Mouse (Mus musculus): ENCODE data around the gene Sf3b5. TPM values are rescaled to one million over a fixed set of nuclear protein-coding genes. Genes with fewer than 3 reads are reported as not detected.

The Sf3b5 gene
- polyA plus RNA-seq, 1 experiment from 2014 or later, result 35.0 TPM

- Histone ChIP-seq H3K36me3 (ENCODE audit: control insufficient read depth, insufficient read depth, low read length) (no peaks in the 10 kb centered on the region), H3K4me2 (ENCODE audit: low read depth, low read length) (no peak overlapping the region), H3K4me3 (ENCODE audit: low read length) (no peak overlapping the region), H3K27ac (ENCODE audit: low read length) (no peak overlapping the region), H3K9me3 (ENCODE audit: control insufficient read depth, low read length) (no peaks in the 10 kb centered on the region), H3K4me1 (ENCODE audit: control insufficient read depth, insufficient read depth, low read length) (no peaks in the 10 kb centered on the region), H3K27me3 (replicated peaks; ENCODE audit: control insufficient read depth, insufficient read depth, low read length) (no peaks in the 10 kb centered on the region), H3K9ac (ENCODE audit: low read depth, low read length) (no peak overlapping the region)
- ATAC-seq, result no peak
- WGBS, result 87% methylated on average over 3 of the region's 3 CpGs
Measured at GRCm38 (mm10) chr10:12975461-12975860, 29.7 kb upstream of the Sf3b5 start.

GRCm38 (mm10) chr10:12975957-12976356, 29.2 kb upstream of the Sf3b5 start:
- no peak overlapping the region for H3K4me3 ChIP-seq (ENCODE audit: low read length)
- 90% methylated on average over 7 of the region's 7 CpGs for WGBS
- H3K36me3 ChIP-seq (ENCODE audit: control insufficient read depth, insufficient read depth, low read length), result no peaks in the 10 kb centered on the region
- no peaks in the 10 kb centered on the region for H3K4me1 ChIP-seq (ENCODE audit: control insufficient read depth, insufficient read depth, low read length)
- H3K27ac ChIP-seq (ENCODE audit: low read length), result no peak overlapping the region
- H3K9ac ChIP-seq (ENCODE audit: low read depth, low read length), result no peak overlapping the region
- H3K9me3 ChIP-seq (ENCODE audit: control insufficient read depth, low read length), result no peaks in the 10 kb centered on the region
- H3K4me2 ChIP-seq (ENCODE audit: low read depth, low read length), result no peak overlapping the region
- no peaks in the 10 kb centered on the region for H3K27me3 ChIP-seq (replicated peaks; ENCODE audit: control insufficient read depth, insufficient read depth, low read length)
- ATAC-seq, result no peak

DNA sequence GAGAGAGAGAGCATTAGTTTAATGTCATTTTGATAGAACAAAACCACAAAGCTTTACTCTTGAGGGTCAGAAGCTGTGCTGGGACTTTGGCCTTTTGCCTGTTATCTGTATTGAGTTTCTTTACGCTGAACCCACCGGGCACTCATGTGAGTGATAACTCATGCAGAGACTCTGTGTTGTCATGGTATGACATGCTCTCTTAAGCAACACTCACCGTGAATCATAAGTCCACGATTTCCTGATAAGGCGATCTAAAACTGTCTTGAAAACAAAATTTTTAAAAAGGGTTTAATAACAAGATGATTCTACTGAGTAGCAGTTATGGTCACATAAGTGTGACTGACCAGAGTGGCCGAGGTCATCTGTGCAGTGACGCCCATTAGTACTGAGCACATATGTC, 28.6 kb upstream of the Sf3b5 start:
- Histone ChIP-seq H3K9ac (ENCODE audit: low read depth, low read length) (no peak overlapping the region), H3K4me2 (ENCODE audit: low read depth, low read length) (no peak overlapping the region), H3K27me3 (replicated peaks; ENCODE audit: control insufficient read depth, insufficient read depth, low read length) (no peaks in the 10 kb centered on the region), H3K9me3 (ENCODE audit: control insufficient read depth, low read length) (no peaks in the 10 kb centered on the region), H3K36me3 (ENCODE audit: control insufficient read depth, insufficient read depth, low read length) (no peaks in the 10 kb centered on the region), H3K4me3 (ENCODE audit: low read length) (no peak overlapping the region), H3K4me1 (ENCODE audit: control insufficient read depth, insufficient read depth, low read length) (no peaks in the 10 kb centered on the region), H3K27ac (ENCODE audit: low read length) (no peak overlapping the region)
- no peak for ATAC-seq
- 82% methylated on average over 7 of the region's 7 CpGs for WGBS

GRCm38 (mm10) chr10:12977787-12978212, 27.3 kb upstream of the Sf3b5 start:
- ATAC-seq, result no peak
- Histone ChIP-seq H3K4me1 (ENCODE audit: control insufficient read depth, insufficient read depth, low read length) (no peaks in the 10 kb centered on the region), H3K36me3 (ENCODE audit: control insufficient read depth, insufficient read depth, low read length) (no peaks in the 10 kb centered on the region), H3K4me3 (ENCODE audit: low read length) (no peak overlapping the region), H3K27me3 (replicated peaks; ENCODE audit: control insufficient read depth, insufficient read depth, low read length) (no peaks in the 10 kb centered on the region), H3K9me3 (ENCODE audit: control insufficient read depth, low read length) (no peaks in the 10 kb centered on the region), H3K9ac (ENCODE audit: low read depth, low read length) (no peak overlapping the region), H3K27ac (ENCODE audit: low read length) (no peak overlapping the region), H3K4me2 (ENCODE audit: low read depth, low read length) (no peak overlapping the region)
- WGBS, result 77% methylated on average over 9 of the region's 9 CpGs

- Histone ChIP-seq H3K27ac (ENCODE audit: low read length) (no peak overlapping the region), H3K4me1 (ENCODE audit: control insufficient read depth, insufficient read depth, low read length) (no peaks in the 10 kb centered on the region), H3K9ac (ENCODE audit: low read depth, low read length) (no peak overlapping the region), H3K4me3 (ENCODE audit: low read length) (no peak overlapping the region), H3K4me2 (ENCODE audit: low read depth, low read length) (no peak overlapping the region), H3K36me3 (ENCODE audit: control insufficient read depth, insufficient read depth, low read length) (no peaks in the 10 kb centered on the region), H3K27me3 (replicated peaks; ENCODE audit: control insufficient read depth, insufficient read depth, low read length) (no peaks in the 10 kb centered on the region), H3K9me3 (ENCODE audit: control insufficient read depth, low read length) (no peaks in the 10 kb centered on the region)
- WGBS, result 69% methylated on average over 7 of the region's 7 CpGs
- ATAC-seq, result no peak
Measured at GRCm38 (mm10) chr10:12981071-12981470, 24.1 kb upstream of the Sf3b5 start.

GRCm38 (mm10) chr10:12983516-12983915, 21.6 kb upstream of the Sf3b5 start:
- Histone ChIP-seq H3K4me1 (ENCODE audit: control insufficient read depth, insufficient read depth, low read length) (no peaks in the 10 kb centered on the region), H3K27me3 (replicated peaks; ENCODE audit: control insufficient read depth, insufficient read depth, low read length) (no peaks in the 10 kb centered on the region), H3K9me3 (ENCODE audit: control insufficient read depth, low read length) (no peaks in the 10 kb centered on the region), H3K9ac (ENCODE audit: low read depth, low read length) (no peak overlapping the region), H3K4me2 (ENCODE audit: low read depth, low read length) (no peak overlapping the region), H3K27ac (ENCODE audit: low read length) (no peak overlapping the region), H3K36me3 (ENCODE audit: control insufficient read depth, insufficient read depth, low read length) (no peaks in the 10 kb centered on the region), H3K4me3 (ENCODE audit: low read length) (no peak overlapping the region)
- no peak for ATAC-seq
- 76% methylated on average over 3 of the region's 3 CpGs for WGBS

- 81% methylated on average over 3 of the region's 3 CpGs for WGBS
- ATAC-seq, result no peak
Measured at GRCm38 (mm10) chr10:12985028-12985427, 20.1 kb upstream of the Sf3b5 start.

DNA sequence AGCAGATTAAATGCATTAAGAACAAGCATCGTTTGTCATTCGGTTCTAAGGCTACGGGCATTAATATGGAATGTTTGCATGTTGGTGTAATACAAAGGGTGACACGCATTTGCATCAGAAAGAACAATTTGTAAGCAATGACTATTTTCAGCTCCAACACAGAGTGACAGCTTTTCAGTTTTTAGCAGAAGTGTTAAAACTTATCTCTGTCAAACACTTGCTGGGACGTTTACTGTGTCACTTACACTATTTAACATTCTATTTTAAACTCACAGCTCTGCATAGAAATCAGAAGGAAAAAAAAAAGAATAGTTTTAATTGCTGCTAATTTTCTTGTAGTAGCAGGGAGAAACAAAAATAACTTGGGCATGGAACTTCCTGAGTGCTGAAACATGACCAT, 18.7 kb upstream of the Sf3b5 start:
- Histone ChIP-seq H3K4me3 (ENCODE audit: low read length) (no peak overlapping the region), H3K36me3 (ENCODE audit: control insufficient read depth, insufficient read depth, low read length) (no peaks in the 10 kb centered on the region), H3K4me2 (ENCODE audit: low read depth, low read length) (no peak overlapping the region), H3K27ac (ENCODE audit: low read length) (no peak overlapping the region), H3K9ac (ENCODE audit: low read depth, low read length) (no peak overlapping the region), H3K9me3 (ENCODE audit: control insufficient read depth, low read length) (no peaks in the 10 kb centered on the region), H3K4me1 (ENCODE audit: control insufficient read depth, insufficient read depth, low read length) (no peaks in the 10 kb centered on the region), H3K27me3 (replicated peaks; ENCODE audit: control insufficient read depth, insufficient read depth, low read length) (no peaks in the 10 kb centered on the region)
- no peak for ATAC-seq
- WGBS, result 77% methylated on average over 5 of the region's 5 CpGs

More at GRCm38 (mm10) chr10:12985028-12985427, 20.1 kb upstream of the Sf3b5 start:
- H3K4me2 ChIP-seq (ENCODE audit: low read depth, low read length), result no peak overlapping the region
- no peaks in the 10 kb centered on the region for H3K27me3 ChIP-seq (replicated peaks; ENCODE audit: control insufficient read depth, insufficient read depth, low read length)
- no peak overlapping the region for H3K4me3 ChIP-seq (ENCODE audit: low read length)
- no peaks in the 10 kb centered on the region for H3K9me3 ChIP-seq (ENCODE audit: control insufficient read depth, low read length)
- H3K4me1 ChIP-seq (ENCODE audit: control insufficient read depth, insufficient read depth, low read length), result no peaks in the 10 kb centered on the region
- H3K9ac ChIP-seq (ENCODE audit: low read depth, low read length), result no peak overlapping the region
- no peaks in the 10 kb centered on the region for H3K36me3 ChIP-seq (ENCODE audit: control insufficient read depth, insufficient read depth, low read length)
- no peak overlapping the region for H3K27ac ChIP-seq (ENCODE audit: low read length)

DNA sequence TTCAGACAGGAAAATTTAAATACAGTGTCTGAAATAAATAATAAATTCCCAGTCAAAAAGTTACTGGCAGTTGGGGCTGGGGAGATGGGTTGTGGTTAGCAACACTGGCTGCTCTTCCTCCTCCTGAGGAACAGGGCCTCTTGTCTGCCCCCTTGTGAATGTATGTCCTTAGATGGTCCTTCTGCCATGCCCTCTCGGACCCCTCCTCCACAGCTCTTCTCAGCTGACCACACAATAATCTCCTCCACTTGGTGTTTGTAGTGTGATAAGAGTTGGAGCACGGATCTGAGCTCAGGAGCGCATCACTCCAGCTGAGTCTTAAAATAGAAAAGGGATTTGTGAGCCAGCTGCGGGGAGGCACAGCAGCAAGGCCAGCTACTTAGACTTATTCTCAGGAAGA, 18.2 kb upstream of the Sf3b5 start:
- Histone ChIP-seq H3K4me3 (ENCODE audit: low read length) (no peak overlapping the region), H3K4me2 (ENCODE audit: low read depth, low read length) (no peak overlapping the region), H3K27ac (ENCODE audit: low read length) (no peak overlapping the region), H3K4me1 (ENCODE audit: control insufficient read depth, insufficient read depth, low read length) (no peaks in the 10 kb centered on the region), H3K9me3 (ENCODE audit: control insufficient read depth, low read length) (no peaks in the 10 kb centered on the region), H3K27me3 (replicated peaks; ENCODE audit: control insufficient read depth, insufficient read depth, low read length) (no peaks in the 10 kb centered on the region), H3K9ac (ENCODE audit: low read depth, low read length) (no peak overlapping the region), H3K36me3 (ENCODE audit: control insufficient read depth, insufficient read depth, low read length) (no peaks in the 10 kb centered on the region)
- WGBS, result 37% methylated on average over 4 of the region's 4 CpGs
- ATAC-seq, result no peak

- H3K4me2 ChIP-seq (ENCODE audit: low read depth, low read length), result no peak overlapping the region
- H3K36me3 ChIP-seq (ENCODE audit: control insufficient read depth, insufficient read depth, low read length), result no peaks in the 10 kb centered on the region
- no peaks in the 10 kb centered on the region for H3K27me3 ChIP-seq (replicated peaks; ENCODE audit: control insufficient read depth, insufficient read depth, low read length)
- no peak overlapping the region for H3K9ac ChIP-seq (ENCODE audit: low read depth, low read length)
- H3K9me3 ChIP-seq (ENCODE audit: control insufficient read depth, low read length), result no peaks in the 10 kb centered on the region
- ATAC-seq, result no peak; the same call in 1 of the 2 replicates
- 83% methylated on average over 5 of the region's 5 CpGs for WGBS
- no peak overlapping the region for H3K4me3 ChIP-seq (ENCODE audit: low read length)
- H3K27ac ChIP-seq (ENCODE audit: low read length), result no peak overlapping the region
- H3K4me1 ChIP-seq (ENCODE audit: control insufficient read depth, insufficient read depth, low read length), result no peaks in the 10 kb centered on the region
Measured at GRCm38 (mm10) chr10:12991953-12992352, 13.2 kb upstream of the Sf3b5 start.
